Mouse (Mus musculus): ENCODE data around the gene Pth1r. TPM values are rescaled to one million over a fixed set of nuclear protein-coding genes. Genes with fewer than 3 reads are reported as not detected.

Gene Pth1r
- polyA plus RNA-seq (2015; fragmentation: Nextera tagmentation; extraction: Ambion mirVana): 12.3 and 13.6 TPM in 2 replicates

DNA sequence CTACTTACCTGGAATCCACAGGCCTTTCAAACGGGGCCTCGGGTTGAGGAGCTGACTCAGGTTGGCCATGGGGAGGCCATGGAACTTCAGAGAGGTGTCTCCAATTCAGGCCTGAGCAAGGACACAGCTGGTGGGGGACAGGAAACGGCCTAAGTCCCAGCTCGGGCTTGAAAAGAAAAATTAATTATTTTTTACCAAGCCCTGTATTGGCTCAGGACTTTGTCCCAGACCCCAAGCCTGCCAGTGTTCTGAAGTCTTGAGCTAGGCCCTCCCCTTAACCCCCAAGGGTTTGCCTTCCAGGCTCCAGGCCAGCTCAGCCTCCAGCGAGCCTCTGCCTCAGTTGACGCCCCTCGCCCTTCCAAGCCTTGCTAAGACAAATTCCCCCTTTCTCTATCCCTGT is at the start of gene Pth1r:
Gene Pth1r (minus strand): TSS at position 185 of the 400 bp plus-strand sequence.
- no peak for ATAC-seq
- H3K9me3 ChIP-seq (ENCODE audit: control insufficient read depth, low read length): no peaks in the 10 kb centered on the region

DNA sequence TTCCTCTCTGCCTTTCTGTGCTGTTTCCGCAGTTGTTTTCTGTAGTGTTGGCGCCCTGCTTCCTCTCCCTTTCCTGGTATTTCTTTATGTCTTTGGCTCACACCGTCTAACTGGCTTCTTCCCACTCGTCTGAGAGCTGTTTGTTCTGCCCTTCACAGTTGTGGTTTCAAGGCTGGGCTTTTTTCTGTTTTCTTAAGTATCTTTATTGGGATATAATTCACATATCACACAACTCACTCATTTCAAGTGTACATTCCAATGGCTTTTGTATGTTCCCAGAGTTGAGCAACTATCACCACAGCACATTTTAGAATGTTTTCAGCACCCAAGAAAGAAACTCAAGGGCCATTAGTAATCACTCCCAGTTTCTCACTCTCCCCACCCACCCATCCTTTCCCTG is 43.5 kb upstream of the Pth1r start:
- Histone ChIP-seq H3K9me3 (ENCODE audit: control insufficient read depth, low read length) (no peaks in the 10 kb centered on the region), H3K4me3 (ENCODE audit: low read length) (no peak overlapping the region), H3K36me3 (ENCODE audit: control insufficient read depth, insufficient read depth, low read length) (no peaks in the 10 kb centered on the region), H3K4me2 (ENCODE audit: low read length) (no peak overlapping the region), H3K27me3 (replicated peaks; ENCODE audit: control insufficient read depth, insufficient read depth, low read length) (no peaks in the 10 kb centered on the region), H3K4me1 (ENCODE audit: control insufficient read depth, insufficient read depth, low read depth, low read length) (no peaks in the 10 kb centered on the region), H3K27ac (ENCODE audit: low read depth, low read length) (no peak overlapping the region), H3K9ac (ENCODE audit: low read depth, low read length) (no peak overlapping the region)
- 72% methylated on average over 4 of the region's 4 CpGs for WGBS
- no peak for ATAC-seq

More for the DNA sequence above, at the start of gene Pth1r:
- H3K36me3 ChIP-seq (ENCODE audit: control insufficient read depth, insufficient read depth, low read length): no peaks in the 10 kb centered on the region
- H3K4me2 ChIP-seq (ENCODE audit: low read length): no peak within 1 kb of the TSS
- peaks cover 3% of the 10 kb centered on the region for H3K4me1 ChIP-seq (ENCODE audit: control insufficient read depth, insufficient read depth, low read depth, low read length)
- WGBS: 54% methylated on average over 7 of the region's 7 CpGs
- no peak within 1 kb of the TSS for H3K9ac ChIP-seq (ENCODE audit: low read depth, low read length)
- H3K27me3 ChIP-seq (replicated peaks; ENCODE audit: control insufficient read depth, insufficient read depth, low read length): peaks cover 9% of the 10 kb centered on the region
- no peak within 1 kb of the TSS for H3K27ac ChIP-seq (ENCODE audit: low read depth, low read length)
- no peak within 1 kb of the TSS for H3K4me3 ChIP-seq (ENCODE audit: low read length)

- 91% methylated on average over 3 of the region's 3 CpGs for WGBS
- Histone ChIP-seq H3K4me1 (ENCODE audit: control insufficient read depth, insufficient read depth, low read depth, low read length) (no peaks in the 10 kb centered on the region), H3K9me3 (ENCODE audit: control insufficient read depth, low read length) (no peaks in the 10 kb centered on the region), H3K36me3 (ENCODE audit: control insufficient read depth, insufficient read depth, low read length) (no peaks in the 10 kb centered on the region), H3K9ac (ENCODE audit: low read depth, low read length) (no peak overlapping the region), H3K27ac (ENCODE audit: low read depth, low read length) (no peak overlapping the region), H3K4me2 (ENCODE audit: low read length) (no peak overlapping the region), H3K27me3 (replicated peaks; ENCODE audit: control insufficient read depth, insufficient read depth, low read length) (no peaks in the 10 kb centered on the region), H3K4me3 (ENCODE audit: low read length) (no peak overlapping the region)
- no peak for ATAC-seq
Measured at GRCm38 (mm10) chr9:110788169-110788568, 41.2 kb upstream of the Pth1r start.

GRCm38 (mm10) chr9:110783611-110784010 is 36.7 kb upstream of the Pth1r start:
- Histone ChIP-seq H3K36me3 (ENCODE audit: control insufficient read depth, insufficient read depth, low read length) (no peaks in the 10 kb centered on the region), H3K27me3 (replicated peaks; ENCODE audit: control insufficient read depth, insufficient read depth, low read length) (no peaks in the 10 kb centered on the region), H3K9ac (ENCODE audit: low read depth, low read length) (no peak overlapping the region), H3K9me3 (ENCODE audit: control insufficient read depth, low read length) (no peaks in the 10 kb centered on the region), H3K27ac (ENCODE audit: low read depth, low read length) (no peak overlapping the region), H3K4me1 (ENCODE audit: control insufficient read depth, insufficient read depth, low read depth, low read length) (peaks cover 5% of the 10 kb centered on the region; the same call in 1 of the 2 replicates), H3K4me2 (ENCODE audit: low read length) (no peak overlapping the region), H3K4me3 (ENCODE audit: low read length) (no peak overlapping the region)
- no peak for ATAC-seq
- 34% methylated on average over 1 of the region's 1 CpGs for WGBS

DNA sequence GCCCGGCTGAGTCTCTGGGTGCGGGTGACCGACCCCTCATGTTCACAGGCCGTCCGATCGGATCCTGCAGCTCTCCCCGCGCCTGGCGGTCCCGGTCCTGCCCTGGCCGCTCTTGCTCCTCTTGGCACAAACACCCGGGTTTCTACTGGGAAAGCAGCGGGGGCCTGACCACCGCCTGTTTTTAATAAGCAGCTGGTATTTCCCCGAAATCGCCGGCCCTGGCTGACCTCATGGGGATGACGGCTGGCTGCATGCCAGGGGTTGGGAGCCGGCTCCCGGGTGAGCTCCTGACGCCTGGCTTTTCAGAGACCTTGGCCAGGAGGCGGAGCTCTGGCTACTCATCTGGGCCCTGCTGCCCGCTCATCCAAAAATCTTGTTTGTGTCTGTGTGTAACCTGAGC is 34.8 kb upstream of the Pth1r start:
- H3K4me2 ChIP-seq (ENCODE audit: low read length): peak overlapping the region; percentile 62
- 1% methylated on average over 23 of the region's 23 CpGs for WGBS

GRCm38 (mm10) chr9:110781256-110781721 is 34.3 kb upstream of the Pth1r start:
- peak; percentile 97 for ATAC-seq

More for the DNA sequence above, 34.8 kb upstream of the Pth1r start:
- Histone ChIP-seq H3K4me3 (ENCODE audit: low read length) (peak overlapping the region; percentile 59), H3K9ac (ENCODE audit: low read depth, low read length) (peak overlapping the region; percentile 84), H3K36me3 (ENCODE audit: control insufficient read depth, insufficient read depth, low read length) (no peaks in the 10 kb centered on the region), H3K4me1 (ENCODE audit: control insufficient read depth, insufficient read depth, low read depth, low read length) (peaks cover 5% of the 10 kb centered on the region; the same call in 1 of the 2 replicates), H3K27ac (ENCODE audit: low read depth, low read length) (peak overlapping the region; percentile 88), H3K27me3 (replicated peaks; ENCODE audit: control insufficient read depth, insufficient read depth, low read length) (no peaks in the 10 kb centered on the region), H3K9me3 (ENCODE audit: control insufficient read depth, low read length) (no peaks in the 10 kb centered on the region)
- peak; percentile 80 for ATAC-seq

DNA sequence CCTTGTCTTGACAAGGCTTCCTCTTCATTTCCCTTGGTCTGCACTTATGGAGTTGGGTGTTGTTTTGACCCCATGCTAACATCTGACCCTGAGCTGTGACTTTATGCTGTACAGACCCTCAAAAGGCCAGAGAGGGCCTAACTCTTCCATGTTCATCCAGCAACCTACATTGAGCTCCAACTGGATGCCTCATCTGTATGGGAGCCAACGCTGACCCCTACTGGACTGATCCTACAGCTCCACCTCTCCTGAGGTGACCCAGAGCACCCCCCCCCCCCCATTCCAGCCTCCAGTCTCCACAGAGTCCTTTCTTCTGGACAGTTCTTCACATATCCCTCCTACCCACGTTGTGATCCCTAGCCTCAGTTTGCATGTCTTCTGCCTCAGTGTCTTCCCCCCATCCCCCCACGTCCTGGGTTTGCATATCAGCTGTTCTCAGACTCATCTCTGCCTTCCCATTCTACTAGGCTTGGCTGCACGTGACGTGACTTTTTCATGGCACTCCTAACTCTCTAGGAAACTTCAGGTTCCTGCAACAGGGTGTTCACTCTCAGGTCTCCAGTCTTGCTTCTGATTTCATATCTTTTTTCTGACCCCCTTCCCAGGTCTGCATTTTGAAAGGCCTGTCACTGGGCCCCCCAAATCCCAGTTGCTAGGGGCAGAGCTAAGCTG is 32.4 kb upstream of the Pth1r start:
- peaks cover 5% of the 10 kb centered on the region; the same call in 1 of the 2 replicates for H3K4me1 ChIP-seq (ENCODE audit: control insufficient read depth, insufficient read depth, low read depth, low read length)
- no peaks in the 10 kb centered on the region for H3K9me3 ChIP-seq (ENCODE audit: control insufficient read depth, low read length)
- no peak for ATAC-seq
- no peak overlapping the region for H3K9ac ChIP-seq (ENCODE audit: low read depth, low read length)
- no peak overlapping the region for H3K27ac ChIP-seq (ENCODE audit: low read depth, low read length)
- no peaks in the 10 kb centered on the region for H3K36me3 ChIP-seq (ENCODE audit: control insufficient read depth, insufficient read depth, low read length)
- H3K4me3 ChIP-seq (ENCODE audit: low read length): no peak overlapping the region
- no peaks in the 10 kb centered on the region for H3K27me3 ChIP-seq (replicated peaks; ENCODE audit: control insufficient read depth, insufficient read depth, low read length)
- 53% methylated on average over 5 of the region's 5 CpGs for WGBS
- H3K4me2 ChIP-seq (ENCODE audit: low read length): no peak overlapping the region

More at GRCm38 (mm10) chr9:110781256-110781721, 34.3 kb upstream of the Pth1r start:
- WGBS: under 1% methylated on average over 42 of the region's 43 CpGs
- Histone ChIP-seq H3K4me3 (ENCODE audit: low read length) (peak overlapping the region; percentile 59), H3K9me3 (ENCODE audit: control insufficient read depth, low read length) (no peaks in the 10 kb centered on the region), H3K27me3 (replicated peaks; ENCODE audit: control insufficient read depth, insufficient read depth, low read length) (no peaks in the 10 kb centered on the region), H3K36me3 (ENCODE audit: control insufficient read depth, insufficient read depth, low read length) (no peaks in the 10 kb centered on the region), H3K9ac (ENCODE audit: low read depth, low read length) (peak overlapping the region; percentile 84), H3K4me2 (ENCODE audit: low read length) (peak overlapping the region; percentile 62), H3K4me1 (ENCODE audit: control insufficient read depth, insufficient read depth, low read depth, low read length) (peaks cover 5% of the 10 kb centered on the region; the same call in 1 of the 2 replicates), H3K27ac (ENCODE audit: low read depth, low read length) (peak overlapping the region; percentile 88)

- WGBS: 87% methylated on average over 7 of the region's 7 CpGs
Measured at GRCm38 (mm10) chr9:110778559-110778958, 31.6 kb upstream of the Pth1r start.

GRCm38 (mm10) chr9:110778100-110778499 is 31.2 kb upstream of the Pth1r start:
- Histone ChIP-seq H3K27ac (ENCODE audit: low read depth, low read length) (no peak overlapping the region), H3K36me3 (ENCODE audit: control insufficient read depth, insufficient read depth, low read length) (no peaks in the 10 kb centered on the region)
- 75% methylated on average over 1 of the region's 1 CpGs for WGBS

More at GRCm38 (mm10) chr9:110778559-110778958, 31.6 kb upstream of the Pth1r start:
- Histone ChIP-seq H3K4me2 (ENCODE audit: low read length) (no peak overlapping the region), H3K9ac (ENCODE audit: low read depth, low read length) (no peak overlapping the region), H3K36me3 (ENCODE audit: control insufficient read depth, insufficient read depth, low read length) (no peaks in the 10 kb centered on the region), H3K27me3 (replicated peaks; ENCODE audit: control insufficient read depth, insufficient read depth, low read length) (no peaks in the 10 kb centered on the region), H3K4me1 (ENCODE audit: control insufficient read depth, insufficient read depth, low read depth, low read length) (peaks cover 5% of the 10 kb centered on the region; the same call in 1 of the 2 replicates), H3K27ac (ENCODE audit: low read depth, low read length) (no peak overlapping the region), H3K9me3 (ENCODE audit: control insufficient read depth, low read length) (no peaks in the 10 kb centered on the region), H3K4me3 (ENCODE audit: low read length) (no peak overlapping the region)
- no peak for ATAC-seq

More at GRCm38 (mm10) chr9:110778100-110778499, 31.2 kb upstream of the Pth1r start:
- Histone ChIP-seq H3K4me3 (ENCODE audit: low read length) (no peak overlapping the region), H3K9me3 (ENCODE audit: control insufficient read depth, low read length) (no peaks in the 10 kb centered on the region), H3K27me3 (replicated peaks; ENCODE audit: control insufficient read depth, insufficient read depth, low read length) (no peaks in the 10 kb centered on the region), H3K9ac (ENCODE audit: low read depth, low read length) (no peak overlapping the region), H3K4me1 (ENCODE audit: control insufficient read depth, insufficient read depth, low read depth, low read length) (peaks cover 5% of the 10 kb centered on the region; the same call in 1 of the 2 replicates), H3K4me2 (ENCODE audit: low read length) (no peak overlapping the region)
- ATAC-seq: no peak

Measured in hindbrain, embryonic 16.5 days (tissue).